Mouse (Mus musculus) CD4-positive helper T cell, adult 2 months (primary cell): ENCODE data around the gene Ercc8.

ENCODE experiments used
- DNase-seq: peaks from one replicate; pipeline ENCODE4 v3.0.0-alpha.2; 2012; ENCODE audit warnings: low read depth, missing footprints, low spot score

The Ercc8 gene

GRCm38 (mm10) chr13:108158465-108159240 is at the start of gene Ercc8, which contains the start of gene Ndufaf2:
TSS of gene Ercc8 (plus strand) at chr13:108158731.
TSS of gene Ndufaf2 (minus strand) at chr13:108158623.
- peak; percentile 92 for DNase-seq

- no peak for DNase-seq
Measured at GRCm38 (mm10) chr13:108110929-108111328, 47.6 kb upstream of the Ercc8 start.

- DNase-seq: no peak
Measured at GRCm38 (mm10) chr13:108113536-108113935, 45.0 kb upstream of the Ercc8 start.

- no peak for DNase-seq
Measured at GRCm38 (mm10) chr13:108114257-108114656, 44.3 kb upstream of the Ercc8 start.

GRCm38 (mm10) chr13:108117654-108118053 is 40.9 kb upstream of the Ercc8 start:
- DNase-seq: no peak

GRCm38 (mm10) chr13:108118188-108118587 is 40.3 kb upstream of the Ercc8 start:
- no peak for DNase-seq

GRCm38 (mm10) chr13:108119411-108120310 is 38.9 kb upstream of the Ercc8 start:
- no peak for DNase-seq

GRCm38 (mm10) chr13:108123109-108123723 is 35.3 kb upstream of the Ercc8 start:
- DNase-seq: no peak

- no peak for DNase-seq
Measured at GRCm38 (mm10) chr13:108124096-108124495, 34.4 kb upstream of the Ercc8 start.

GRCm38 (mm10) chr13:108126246-108126645 is 32.3 kb upstream of the Ercc8 start:
- no peak for DNase-seq

- DNase-seq: peak; percentile 47
Measured at GRCm38 (mm10) chr13:108127130-108127529, 31.4 kb upstream of the Ercc8 start.

- no peak for DNase-seq
Measured at GRCm38 (mm10) chr13:108127883-108128282, 30.6 kb upstream of the Ercc8 start.

GRCm38 (mm10) chr13:108129070-108129469 is 29.5 kb upstream of the Ercc8 start:
- peak; percentile 34 for DNase-seq

GRCm38 (mm10) chr13:108130737-108131136 is 27.8 kb upstream of the Ercc8 start:
- no peak for DNase-seq

- no peak for DNase-seq
Measured at GRCm38 (mm10) chr13:108132031-108132819, 26.3 kb upstream of the Ercc8 start.

GRCm38 (mm10) chr13:108135617-108136016 is 22.9 kb upstream of the Ercc8 start:
- DNase-seq: no peak

- DNase-seq: no peak
Measured at GRCm38 (mm10) chr13:108138403-108138977, 20.0 kb upstream of the Ercc8 start.

GRCm38 (mm10) chr13:108144086-108144485 is 14.4 kb upstream of the Ercc8 start:
- DNase-seq: no peak

- peak; percentile 49 for DNase-seq
Measured at GRCm38 (mm10) chr13:108151782-108152181, 6.7 kb upstream of the Ercc8 start.

GRCm38 (mm10) chr13:108152650-108153372 is 5.7 kb upstream of the Ercc8 start:
- DNase-seq: peak; percentile 61
